ENCODE assay signal across 8 mouse cellular contexts in the genomic region with DNA sequence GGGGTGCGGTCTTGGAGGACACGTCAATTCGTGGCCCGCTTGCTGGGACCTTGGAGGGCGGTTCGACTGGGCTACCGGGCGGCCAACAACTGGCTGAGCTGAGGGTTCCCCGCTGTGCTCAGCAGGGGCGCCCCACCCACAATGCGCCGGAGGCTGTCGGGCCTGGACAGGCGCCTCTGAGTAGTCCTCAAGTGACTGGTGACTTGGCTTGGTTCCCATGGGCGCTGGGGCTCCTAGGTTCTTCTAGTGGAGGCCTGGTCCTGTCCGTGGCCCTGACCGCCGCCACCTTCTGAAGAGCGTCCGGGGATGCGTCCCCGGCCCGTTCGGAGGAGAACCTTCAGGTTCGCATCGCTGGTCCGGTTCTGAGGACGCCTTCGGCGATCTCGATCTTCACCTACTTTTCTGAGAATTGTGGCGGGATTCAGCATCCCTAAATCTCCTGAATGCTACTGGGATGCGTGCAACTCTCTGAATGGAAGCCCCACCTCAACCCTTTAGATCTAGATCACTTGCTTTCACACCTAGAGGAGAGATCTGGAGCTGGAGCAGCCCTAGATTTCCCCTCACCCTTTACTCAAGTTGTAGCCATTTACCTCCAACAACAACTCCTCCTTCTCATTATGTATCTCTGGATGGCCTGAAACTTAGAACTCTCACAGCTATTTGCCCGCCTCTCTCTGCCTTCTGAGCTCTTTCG. TPM values are rescaled to one million over a fixed set of nuclear protein-coding genes. Genes with fewer than 3 reads are reported as not detected.
DNase-seq lines count a peak whose midpoint lies in the region; ATAC-seq and TF ChIP-seq lines count a peak whose summit lies in the region.

No protein-coding gene starts in this region.

- no peaks in the 10 kb centered on the region for H3K9me3 ChIP-seq in kidney, postnatal 0 days (replicated peaks; ENCODE audit: low read length)
- no peaks in the 10 kb centered on the region for H3K9me3 ChIP-seq in hindbrain, embryonic 14.5 days (ENCODE audit: control insufficient read depth, low read length)
- no peaks in the 10 kb centered on the region for H3K9me3 ChIP-seq in midbrain, embryonic 14.5 days (ENCODE audit: control insufficient read depth, low read length)

- peak; percentile 57 for DNase-seq in kidney, postnatal 0 days (ENCODE audit: low spot score)
- no peak for DNase-seq in kidney, adult 8-10 months
- DNase-seq in brain, embryonic 14.5 days (ENCODE audit: low read depth), result no peak
- no peak for DNase-seq in hindbrain, embryonic 14.5 days (ENCODE audit: low spot score)
- DNase-seq in midbrain, embryonic 14.5 days, result no peak
- no peak for DNase-seq in cerebellum, adult 11 months
- DNase-seq in gastrocnemius, postnatal 14 days, result no peak

- TF ChIP-seq CTCF in kidney, postnatal 0 days (IDR thresholded peaks at IDR 0.05; ENCODE audit: low read depth), result no peak; the same call in none of the 2 replicates
- TF ChIP-seq CTCF in brain, embryonic 14.5 days (IDR thresholded peaks at IDR 0.05; ENCODE audit: borderline replicate concordance, extremely low read depth, insufficient read depth, insufficient read length), result no peak

- ATAC-seq in kidney, postnatal 0 days (replicated peaks; ENCODE audit: low FRiP score, low read depth), result no peak
- ATAC-seq in hindbrain, embryonic 14.5 days (ENCODE audit: low FRiP score), result no peak
- ATAC-seq in midbrain, embryonic 14.5 days (ENCODE audit: low FRiP score, low TSS enrichment), result no peak
- ATAC-seq in monocyte, adult 5-6 weeks (replicated peaks; ENCODE audit: insufficient number of reproducible peaks, low FRiP score, low TSS enrichment, poor library complexity, severe bottlenecking), result no peak

- H3K36me3 ChIP-seq in kidney, postnatal 0 days (ENCODE audit: insufficient read depth, low read length), result no peaks in the 10 kb centered on the region
- H3K36me3 ChIP-seq in hindbrain, embryonic 14.5 days (replicated peaks; ENCODE audit: control insufficient read depth, insufficient read depth), result no peaks in the 10 kb centered on the region
- peaks cover 8% of the 10 kb centered on the region; the same call in 1 of the 2 replicates for H3K36me3 ChIP-seq in midbrain, embryonic 14.5 days (ENCODE audit: control insufficient read depth, insufficient read depth, low read length)

- H3K27me3 ChIP-seq in kidney, postnatal 0 days (ENCODE audit: insufficient read depth, low read length), result no peaks in the 10 kb centered on the region
- H3K27me3 ChIP-seq in hindbrain, embryonic 14.5 days (ENCODE audit: control insufficient read depth, insufficient read depth, low read length), result no peaks in the 10 kb centered on the region
- H3K27me3 ChIP-seq in midbrain, embryonic 14.5 days (ENCODE audit: control insufficient read depth, insufficient read depth, low read length), result no peaks in the 10 kb centered on the region

- WGBS in kidney, postnatal 0 days, result 2% methylated on average over 35 of the region's 35 CpGs
- WGBS in hindbrain, embryonic 14.5 days, result 3% methylated on average over 35 of the region's 35 CpGs
- WGBS in midbrain, embryonic 14.5 days, result 4% methylated on average over 35 of the region's 35 CpGs

- H3K4me1 ChIP-seq in kidney, postnatal 0 days (replicated peaks; ENCODE audit: insufficient read depth, low read length), result peaks cover 4% of the 10 kb centered on the region; the same call in 1 of the 2 replicates
- peaks cover 9% of the 10 kb centered on the region; the same call in 1 of the 2 replicates for H3K4me1 ChIP-seq in hindbrain, embryonic 14.5 days (replicated peaks; ENCODE audit: control insufficient read depth, insufficient read depth, low read length)
- H3K4me1 ChIP-seq in midbrain, embryonic 14.5 days (ENCODE audit: control insufficient read depth, insufficient read depth, low read length), result peaks cover 10% of the 10 kb centered on the region; the same call in 1 of the 2 replicates

- intact Hi-C loops in gastrocnemius, postnatal 14 days (cut with DNase I; ENCODE audit: low total_unique reads), result no loop called here

- H3K4me3 ChIP-seq in kidney, postnatal 0 days (replicated peaks; ENCODE audit: low read depth, low read length), result peak overlapping the region; percentile 42
- H3K4me3 ChIP-seq in hindbrain, embryonic 14.5 days (replicated peaks; ENCODE audit: low read length), result peak overlapping the region; percentile 90
- H3K4me3 ChIP-seq in midbrain, embryonic 14.5 days (replicated peaks; ENCODE audit: low read depth, low read length), result peak overlapping the region; percentile 95

- H3K9ac ChIP-seq in kidney, postnatal 0 days (ENCODE audit: low read depth, low read length), result peak overlapping the region; percentile 70
- peak overlapping the region; percentile 71 for H3K9ac ChIP-seq in hindbrain, embryonic 14.5 days
- peak overlapping the region; percentile 68 for H3K9ac ChIP-seq in midbrain, embryonic 14.5 days (replicated peaks; ENCODE audit: low read length)

- 0 out of 2 replicates have a peak, but pooled peaks have one; percentile 44 for TF ChIP-seq POLR2A in brain, embryonic 14.5 days (IDR thresholded peaks at IDR 0.05; ENCODE audit: borderline replicate concordance, extremely low read depth, insufficient read depth, insufficient read length, poor library complexity, severe bottlenecking)

- H3K27ac ChIP-seq in kidney, postnatal 0 days, result peak overlapping the region; percentile 86
- H3K27ac ChIP-seq in hindbrain, embryonic 14.5 days, result peak overlapping the region; percentile 71
- H3K27ac ChIP-seq in midbrain, embryonic 14.5 days (replicated peaks; ENCODE audit: low read depth, low read length), result peak overlapping the region; percentile 68

- H3K4me2 ChIP-seq in kidney, postnatal 0 days (ENCODE audit: low read length), result peak overlapping the region; percentile 63
- peak overlapping the region; percentile 83 for H3K4me2 ChIP-seq in hindbrain, embryonic 14.5 days (replicated peaks)
- peak overlapping the region; percentile 88 for H3K4me2 ChIP-seq in midbrain, embryonic 14.5 days (ENCODE audit: low read length)

RNA-seq across cellular contexts. Expression of a gene that starts 0.6 kb away (rescaled TPM):
- 41.7 and 49.5 TPM in 2 replicates for polyA plus RNA-seq in kidney, postnatal 0 days (2015; fragmentation: Nextera tagmentation; extraction: Ambion mirVana)
- 33.6 and 41.2 TPM in 2 replicates for polyA plus RNA-seq in brain, embryonic 14.5 days (2012; rRNA removed)
- 26.4 and 26.5 TPM in 2 replicates for polyA plus RNA-seq in hindbrain, embryonic 14.5 days (2014; fragmentation: Nextera tagmentation; extraction: Ambion mirVana)
- 22.6 and 28.1 TPM in 2 replicates for polyA plus RNA-seq in midbrain, embryonic 14.5 days (2014; fragmentation: Nextera tagmentation; extraction: Ambion mirVana)
- total RNA-seq in monocyte, adult 5-6 weeks (2017), result 65.6 to 93.7 TPM (median 68.3 TPM) in 3 replicates
- total RNA-seq in gastrocnemius, postnatal 14 days (2021), result 10 to 100 TPM; 31.0 to 35.1 TPM

RNA-seq across cellular contexts. Expression of a gene that starts 45.8 kb away (rescaled TPM):
- 33.8 and 36.8 TPM in 2 replicates for polyA plus RNA-seq in kidney, postnatal 0 days (2015; fragmentation: Nextera tagmentation; extraction: Ambion mirVana)
- 120 and 138 TPM in 2 replicates for polyA plus RNA-seq in brain, embryonic 14.5 days (2012; rRNA removed)
- 69.3 and 69.4 TPM in 2 replicates for polyA plus RNA-seq in hindbrain, embryonic 14.5 days (2014; fragmentation: Nextera tagmentation; extraction: Ambion mirVana)
- polyA plus RNA-seq in midbrain, embryonic 14.5 days (2014; fragmentation: Nextera tagmentation; extraction: Ambion mirVana), result 65.2 and 76.3 TPM in 2 replicates
- total RNA-seq in monocyte, adult 5-6 weeks (2017), result 58.1 to 68.4 TPM (median 66.0 TPM) in 3 replicates
- total RNA-seq in gastrocnemius, postnatal 14 days (2021), result 10 to 100 TPM; 22.6 to 26.3 TPM

RNA-seq across cellular contexts. Expression of a gene that starts 45.9 kb away (rescaled TPM):
- 33.2 and 34.4 TPM in 2 replicates for polyA plus RNA-seq in kidney, postnatal 0 days (2015; fragmentation: Nextera tagmentation; extraction: Ambion mirVana)
- 22.4 and 32.4 TPM in 2 replicates for polyA plus RNA-seq in brain, embryonic 14.5 days (2012; rRNA removed)
- polyA plus RNA-seq in hindbrain, embryonic 14.5 days (2014; fragmentation: Nextera tagmentation; extraction: Ambion mirVana), result 40.3 and 44.8 TPM in 2 replicates
- 49.2 and 52.7 TPM in 2 replicates for polyA plus RNA-seq in midbrain, embryonic 14.5 days (2014; fragmentation: Nextera tagmentation; extraction: Ambion mirVana)
- 32.1 to 49.3 TPM (median 38.7 TPM) in 3 replicates for total RNA-seq in monocyte, adult 5-6 weeks (2017)
- 10 to 100 TPM; 17.7 to 17.9 TPM for total RNA-seq in gastrocnemius, postnatal 14 days (2021)

Comparison
In these comparisons a context has a peak if more than half of its experiments do, and no peak if none do; other contexts are left out.
1. H3K4me3 ChIP-seq: peak in every context shown above with its lines; median percentile 95 in midbrain, embryonic 14.5 days; 90 in hindbrain, embryonic 14.5 days; 42 in kidney, postnatal 0 days.